Mouse (Mus musculus) embryonic facial prominence, embryonic 13.5 days (tissue): ENCODE results near the gene Hcrt. TPM values are rescaled to one million over a fixed set of nuclear protein-coding genes. Genes with fewer than 3 reads are reported as not detected.
"Not testable (repeated sequence)": the region's sequence is repeated elsewhere in the genome, so short reads cannot be mapped to it uniquely, and the experiment has no call there.

Experiments used
- ATAC-seq: fragments of 200-750 bp; cut with Nextera tagmentation; 2 replicates; pipeline ENCODE4 v1.8.0; 2017; ENCODE audit warnings: low read depth; ENCODE audit not compliant: insufficient number of reproducible peaks, insufficient read depth, low FRiP score, low TSS enrichment
- H3K27ac ChIP-seq: fragments of 300-500 bp; sonication (generic); 2 replicates; pipeline ENCODE4 v1.5.1; 2015; ENCODE audit warnings: moderate library complexity, mild to moderate bottlenecking, inconsistent platforms
- H3K27me3 ChIP-seq: fragments of 300-500 bp; sonication (generic); 2 replicates; pipeline ENCODE4 v1.6.1; 2015; ENCODE audit warnings: mild to moderate bottlenecking, inconsistent platforms
- H3K36me3 ChIP-seq: fragments of 300-500 bp; sonication (generic); 2 replicates; pipeline ENCODE4 v1.6.1; 2015; ENCODE audit warnings: mild to moderate bottlenecking, inconsistent platforms
- H3K4me1 ChIP-seq: fragments of 300-500 bp; sonication (generic); 2 replicates; pipeline ENCODE4 v1.6.1; 2015; ENCODE audit warnings: inconsistent platforms
- H3K4me2 ChIP-seq: fragments of 300-500 bp; sonication (generic); 2 replicates; pipeline ENCODE4 v1.6.1; 2015; ENCODE audit warnings: moderate library complexity, mild to moderate bottlenecking, inconsistent platforms
- H3K4me3 ChIP-seq: fragments of 300-500 bp; sonication (generic); 2 replicates; pipeline ENCODE4 v1.5.1; 2015; ENCODE audit warnings: mild to moderate bottlenecking, inconsistent platforms
- H3K9ac ChIP-seq: fragments of 300-500 bp; sonication (generic); 2 replicates; pipeline ENCODE4 v1.6.1; 2015; ENCODE audit warnings: mild to moderate bottlenecking, inconsistent platforms
- H3K9me3 ChIP-seq: fragments of 300-500 bp; sonication (generic); 2 replicates; pipeline ENCODE4 v1.6.1; 2016; ENCODE audit warnings: inconsistent platforms
- WGBS: fragments of 180-500 bp; shearing (Covaris S2); methylation state at CpG from one replicate; pipeline ENCODE4 v1.1.7; 2015; ENCODE audit warnings: mixed read lengths; 5-methylcytosine and 5-hydroxymethylcytosine counted together
- polyA plus RNA-seq: library from polyadenylated mRNA; unstranded; fragments of >200 nt; fragmentation: Nextera tagmentation; extraction: Ambion mirVana; gene quantifications from 2 replicates; pipeline ENCODE4 v1.2.1, GENCODE M21; 2015

Hcrt gene
- not detected in 2 replicates for polyA plus RNA-seq

DNA sequence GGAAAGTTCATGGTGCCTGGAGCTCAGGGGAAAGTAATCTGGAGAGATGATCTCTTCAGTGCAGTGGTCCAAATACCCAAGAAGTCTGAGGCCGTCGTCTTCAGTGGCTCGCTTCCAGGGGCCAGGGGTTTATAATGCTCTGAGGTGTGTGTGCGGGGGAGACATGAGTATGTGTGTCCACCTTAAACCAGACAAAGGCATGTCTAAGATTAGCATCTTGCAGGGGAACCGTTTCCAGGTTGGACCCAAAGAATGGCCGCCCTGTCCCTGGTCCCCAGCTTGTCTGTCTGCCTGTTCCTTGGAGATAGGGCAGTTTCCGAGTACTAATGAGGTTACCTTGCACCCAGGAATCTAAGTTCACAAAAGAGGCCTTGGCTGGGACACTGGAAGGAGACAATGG lies at the start of gene Hcrt:
Gene Hcrt, minus strand, starts transcription at position 101 of the 400 bp plus-strand sequence.
- ATAC-seq = no peak
- no peaks in the 10 kb centered on the region for H3K9me3 ChIP-seq
- H3K9ac ChIP-seq = peak within 1 kb of the TSS; percentile 54
- 85% methylated on average over 7 of the region's 7 CpGs for WGBS
- H3K4me3 ChIP-seq = peak within 1 kb of the TSS; percentile 44
- H3K36me3 ChIP-seq = no peaks in the 10 kb centered on the region
- H3K27ac ChIP-seq = no peak within 1 kb of the TSS
- peak within 1 kb of the TSS; percentile 68 for H3K4me2 ChIP-seq
- H3K4me1 ChIP-seq = peaks cover 17% of the 10 kb centered on the region
- H3K27me3 ChIP-seq = peaks cover 55% of the 10 kb centered on the region

DNA sequence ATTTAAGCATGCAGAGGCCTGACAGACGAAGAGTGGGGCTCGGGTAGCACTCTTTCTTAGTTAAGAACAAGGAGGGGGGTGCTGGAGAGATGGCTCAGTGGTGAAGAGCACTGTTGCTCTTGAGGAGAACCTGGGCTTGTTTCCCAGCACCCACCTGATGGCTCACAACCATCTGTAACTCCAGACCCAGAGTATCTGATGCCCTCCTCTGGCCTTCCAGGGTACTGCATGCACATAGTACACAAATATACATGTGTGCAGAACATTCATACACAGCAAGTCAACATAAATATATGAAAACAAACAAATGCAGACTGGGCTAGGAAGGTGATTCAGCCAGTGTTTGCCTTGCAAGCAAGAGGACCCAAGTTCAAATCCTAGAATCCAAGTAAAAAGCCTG lies 48.4 kb upstream of the Hcrt start:
- Histone ChIP-seq H3K9ac (no peak overlapping the region), H3K27me3 (peaks cover 4% of the 10 kb centered on the region), H3K4me2 (no peak overlapping the region), H3K27ac (peak overlapping the region; percentile 55; the same call in 1 of the 2 replicates), H3K36me3 (peaks cover 3% of the 10 kb centered on the region; the same call in 1 of the 2 replicates), H3K4me3 (no peak overlapping the region), H3K9me3 (no peaks in the 10 kb centered on the region), H3K4me1 (peaks cover 17% of the 10 kb centered on the region)
- 60% methylated on average over 2 of the region's 2 CpGs for WGBS
- no peak for ATAC-seq

DNA sequence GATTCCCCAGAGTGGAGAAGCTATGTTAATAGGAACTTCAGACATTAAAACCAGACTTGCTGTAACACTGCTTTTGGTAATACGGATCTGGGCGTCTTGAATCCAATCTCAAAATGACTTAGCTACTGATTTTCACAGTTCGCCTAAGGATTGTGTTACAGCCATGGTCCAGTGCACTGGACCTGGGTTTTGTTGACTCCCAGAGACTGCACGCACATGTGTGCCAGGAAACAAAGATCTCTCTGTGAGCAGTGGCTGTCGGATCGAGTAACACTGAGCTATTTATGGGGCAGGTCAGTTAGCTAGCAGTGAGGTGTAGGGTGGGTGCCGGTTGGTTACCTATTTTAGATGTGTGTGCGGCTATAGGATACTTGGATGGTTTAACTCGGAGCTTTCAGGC lies 47.8 kb upstream of the Hcrt start:
- 22% methylated on average over 9 of the region's 9 CpGs for WGBS
- peak overlapping the region; percentile 55; the same call in 1 of the 2 replicates for H3K27ac ChIP-seq
- no peak for ATAC-seq

DNA sequence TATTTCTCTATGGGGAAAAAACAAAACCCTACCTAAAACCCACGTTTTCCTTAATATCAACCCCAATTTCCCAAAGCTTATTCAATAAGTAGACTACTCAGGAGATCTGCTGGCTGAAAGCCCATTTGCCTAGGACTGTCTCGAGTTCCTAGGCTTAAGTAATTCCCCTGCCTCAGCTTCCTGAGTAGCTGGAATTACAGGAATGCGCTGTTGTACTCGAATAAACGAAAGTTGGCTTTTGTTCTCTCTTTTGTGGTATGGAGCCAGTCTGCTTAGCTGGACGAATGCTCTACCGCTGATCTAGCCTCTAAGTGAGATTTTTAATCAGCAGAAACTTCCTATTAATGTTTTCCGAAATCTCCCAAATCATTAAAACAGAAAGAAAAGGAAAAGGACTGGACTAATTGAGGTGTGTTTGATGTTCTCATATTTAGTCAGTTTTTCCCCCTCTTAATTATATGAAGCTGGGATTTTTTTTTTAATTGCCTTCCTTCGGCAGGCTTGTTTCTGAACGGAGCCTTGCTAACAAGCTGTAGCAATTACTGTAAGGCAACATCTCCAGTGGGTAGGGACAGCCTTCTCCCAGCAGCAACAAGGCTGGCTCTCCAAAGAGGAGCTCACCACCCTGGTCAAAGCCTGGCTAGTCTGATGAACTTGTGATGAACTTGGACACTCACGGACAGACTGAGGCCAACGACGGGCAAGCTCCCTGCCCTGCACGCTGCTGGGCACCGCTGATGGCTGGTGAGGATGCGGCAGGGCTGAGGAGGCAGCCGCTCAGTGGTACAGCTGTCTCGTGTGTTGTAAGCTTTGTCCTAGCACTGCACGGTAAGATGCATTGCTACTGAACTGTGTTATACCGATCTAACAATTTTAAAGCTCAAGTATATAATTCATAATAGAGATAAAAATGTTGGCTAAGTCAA lies 43.9 kb upstream of the Hcrt start:
- ATAC-seq = no peak
- Histone ChIP-seq H3K4me1 (peaks cover 13% of the 10 kb centered on the region), H3K9ac (no peak overlapping the region), H3K4me2 (no peak overlapping the region), H3K9me3 (no peaks in the 10 kb centered on the region), H3K4me3 (no peak overlapping the region), H3K27me3 (no peaks in the 10 kb centered on the region), H3K36me3 (peaks cover 44% of the 10 kb centered on the region), H3K27ac (no peak overlapping the region; the same call in 1 of the 2 replicates)
- 64% methylated on average over 20 of the region's 20 CpGs for WGBS

More for the DNA sequence above, 47.8 kb upstream of the Hcrt start:
- Histone ChIP-seq H3K36me3 (peaks cover 6% of the 10 kb centered on the region; the same call in 1 of the 2 replicates), H3K27me3 (peaks cover under 1% of the 10 kb centered on the region; the same call in 1 of the 2 replicates), H3K9ac (no peak overlapping the region), H3K9me3 (no peaks in the 10 kb centered on the region), H3K4me1 (peaks cover 17% of the 10 kb centered on the region), H3K4me3 (no peak overlapping the region), H3K4me2 (no peak overlapping the region; the same call in 1 of the 2 replicates)

DNA sequence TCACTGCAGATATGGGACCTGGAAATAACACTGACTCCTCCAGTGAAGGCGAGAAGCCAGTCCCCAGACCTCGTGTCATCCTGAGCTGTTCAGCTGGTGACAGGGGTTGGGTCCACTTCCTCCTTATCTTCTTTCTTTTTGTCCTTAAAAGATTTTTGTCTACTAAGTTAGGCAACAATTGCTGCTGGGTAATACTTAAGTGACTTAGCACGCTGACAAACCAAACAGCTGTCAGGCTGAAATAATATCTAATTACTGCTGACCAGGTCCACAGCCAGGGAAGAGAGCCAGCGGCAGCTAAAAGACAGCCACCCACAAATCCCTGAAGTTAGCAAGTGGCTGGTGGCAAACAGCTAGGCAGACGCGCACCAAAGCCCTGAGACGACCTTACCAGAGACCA lies 42.8 kb upstream of the Hcrt start:
- Histone ChIP-seq H3K4me1 (peaks cover 5% of the 10 kb centered on the region), H3K4me2 (no peak overlapping the region), H3K9me3 (no peaks in the 10 kb centered on the region), H3K36me3 (peaks cover 55% of the 10 kb centered on the region), H3K27ac (no peak overlapping the region), H3K27me3 (no peaks in the 10 kb centered on the region), H3K4me3 (no peak overlapping the region), H3K9ac (no peak overlapping the region)
- 78% methylated on average over 7 of the region's 7 CpGs for WGBS
- ATAC-seq = no peak

DNA sequence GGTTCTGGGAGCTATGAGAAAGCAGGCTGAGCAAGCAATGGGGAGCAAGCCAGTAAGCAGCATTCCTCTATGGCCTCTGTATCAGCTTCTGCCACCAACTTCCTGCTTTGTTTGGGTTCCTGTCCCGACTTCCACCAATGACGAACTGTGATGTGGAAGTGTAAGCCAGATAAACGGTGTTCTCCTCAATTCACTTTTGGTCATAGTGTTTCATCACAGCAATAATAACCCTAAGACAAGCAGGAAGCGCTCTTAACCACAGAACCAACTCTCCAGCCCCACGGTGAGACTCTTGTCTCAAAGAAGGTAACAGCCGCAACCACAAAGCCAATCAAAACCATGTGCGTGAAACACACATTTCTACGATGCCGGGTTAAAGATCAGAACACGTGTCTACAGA lies 41.7 kb upstream of the Hcrt start:
- Histone ChIP-seq H3K27ac (no peak overlapping the region), H3K4me1 (peaks cover 3% of the 10 kb centered on the region; the same call in 1 of the 2 replicates), H3K4me3 (no peak overlapping the region), H3K36me3 (peaks cover 63% of the 10 kb centered on the region), H3K9ac (no peak overlapping the region), H3K9me3 (no peaks in the 10 kb centered on the region), H3K4me2 (no peak overlapping the region), H3K27me3 (no peaks in the 10 kb centered on the region)
- no peak for ATAC-seq
- WGBS = 71% methylated on average over 10 of the region's 10 CpGs

DNA sequence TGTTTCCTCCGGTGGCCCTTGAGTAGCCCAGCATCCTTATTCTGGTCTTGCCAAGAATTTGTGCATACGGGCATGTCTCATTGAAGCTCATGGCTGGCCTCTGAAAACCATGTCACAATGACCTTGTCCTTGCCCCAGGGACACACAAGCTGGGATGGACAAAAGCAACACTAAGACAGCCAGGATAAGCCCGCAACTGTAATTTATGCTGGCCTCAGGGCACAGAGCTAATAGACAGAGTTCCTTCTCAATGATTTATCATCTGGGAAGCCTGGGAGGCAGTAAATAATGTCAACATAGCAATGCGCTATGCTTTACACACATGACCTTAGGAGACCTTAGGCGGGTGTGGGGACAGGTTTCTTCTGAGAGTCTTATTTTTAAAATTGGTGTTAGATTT lies 36.7 kb upstream of the Hcrt start:
- peaks cover 70% of the 10 kb centered on the region for H3K36me3 ChIP-seq
- ATAC-seq = no peak
- WGBS = 82% methylated on average over 5 of the region's 5 CpGs

DNA sequence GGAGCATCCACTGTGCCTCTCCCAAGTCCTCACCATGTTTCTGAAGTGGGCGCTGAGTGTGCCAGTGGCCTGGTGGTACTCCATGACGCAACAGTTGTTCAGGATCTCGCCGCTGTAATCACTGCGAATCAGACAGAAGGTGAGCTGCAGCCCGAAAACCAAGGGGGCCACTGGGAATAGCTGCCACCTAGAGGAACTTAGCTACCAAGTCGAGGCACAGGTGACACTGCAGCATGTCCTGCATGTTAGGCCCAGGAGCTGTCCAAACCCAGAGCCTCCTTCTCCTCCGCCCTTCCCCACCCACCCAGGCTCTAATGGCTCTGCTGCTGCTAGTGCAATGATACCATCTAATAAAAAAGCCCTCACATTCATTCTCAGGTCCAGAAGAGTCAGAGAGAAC lies 33.9 kb upstream of the Hcrt start:
- Histone ChIP-seq H3K36me3 (peaks cover 45% of the 10 kb centered on the region), H3K4me3 (no peak overlapping the region), H3K9ac (no peak overlapping the region), H3K27ac (no peak overlapping the region), H3K27me3 (no peaks in the 10 kb centered on the region), H3K9me3 (no peaks in the 10 kb centered on the region), H3K4me2 (no peak overlapping the region), H3K4me1 (0 out of 2 replicates have a peak, but pooled peaks cover 3% of the 10 kb centered on the region)
- no peak for ATAC-seq
- WGBS = 61% methylated on average over 8 of the region's 8 CpGs

More for the DNA sequence above, 36.7 kb upstream of the Hcrt start:
- no peak overlapping the region for H3K9ac ChIP-seq
- no peak overlapping the region for H3K4me2 ChIP-seq
- H3K9me3 ChIP-seq = no peaks in the 10 kb centered on the region
- H3K27ac ChIP-seq = no peak overlapping the region
- no peaks in the 10 kb centered on the region for H3K4me1 ChIP-seq
- no peak overlapping the region for H3K4me3 ChIP-seq
- H3K27me3 ChIP-seq = no peaks in the 10 kb centered on the region

DNA sequence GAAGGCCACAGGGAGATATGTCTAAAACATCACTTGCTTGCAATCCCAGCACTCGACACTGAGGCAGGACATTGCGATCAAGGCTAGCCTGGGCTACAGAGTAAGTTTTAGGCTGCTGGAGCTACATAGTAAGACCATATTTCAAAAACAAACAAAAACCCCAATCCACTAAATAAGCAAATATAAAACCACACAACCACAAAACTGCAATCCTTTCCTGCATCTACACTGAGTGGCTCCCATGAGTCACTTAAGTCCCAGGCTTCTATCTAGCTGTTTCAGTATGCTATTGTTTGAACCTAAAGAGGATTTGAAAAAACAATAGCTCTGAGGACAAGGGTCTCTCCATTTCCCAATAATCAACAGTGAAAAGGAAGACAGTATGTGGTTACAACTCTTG lies 32.7 kb upstream of the Hcrt start:
- Histone ChIP-seq H3K36me3 (peaks cover 35% of the 10 kb centered on the region), H3K9me3 (no peaks in the 10 kb centered on the region), H3K4me1 (peaks cover 8% of the 10 kb centered on the region), H3K27ac (no peak overlapping the region), H3K4me2 (no peak overlapping the region), H3K27me3 (no peaks in the 10 kb centered on the region), H3K4me3 (no peak overlapping the region), H3K9ac (no peak overlapping the region)
- 89% methylated on average over 2 of the region's 2 CpGs for WGBS
- ATAC-seq = no peak

DNA sequence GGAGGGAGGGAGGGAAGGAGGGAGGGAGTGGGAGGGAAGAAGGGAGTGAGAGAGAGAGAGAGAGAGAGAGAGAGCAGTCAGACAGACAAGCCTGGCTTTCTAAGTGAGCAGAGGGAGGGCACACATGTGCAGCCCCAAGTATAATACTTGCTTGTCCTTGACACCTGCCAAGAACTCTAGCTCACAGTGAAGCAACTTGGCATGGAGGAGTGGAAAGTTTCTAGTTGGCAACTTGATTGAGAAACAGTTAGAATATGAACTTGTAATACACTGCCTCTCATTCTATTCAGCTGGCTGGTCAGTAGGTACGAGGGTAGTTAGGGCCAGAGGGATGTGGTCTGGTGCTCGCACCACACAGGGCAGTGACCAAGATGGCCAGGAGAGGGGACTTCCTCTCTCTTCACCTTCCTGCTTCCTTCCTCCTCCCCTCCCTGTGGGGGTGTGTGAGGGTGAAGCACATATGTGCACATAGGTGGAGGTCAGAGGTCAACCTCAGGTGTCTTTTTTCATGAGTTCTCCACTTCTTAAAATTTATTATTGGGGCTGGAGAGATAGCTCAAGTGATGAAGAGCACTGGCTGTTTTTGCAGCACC lies 28.8 kb upstream of the Hcrt start:
- H3K9me3 ChIP-seq = no peaks in the 10 kb centered on the region
- 70% methylated on average over 2 of the region's 2 CpGs for WGBS
- no peaks in the 10 kb centered on the region for H3K27me3 ChIP-seq
- H3K36me3 ChIP-seq = peaks cover 22% of the 10 kb centered on the region
- H3K27ac ChIP-seq = peak overlapping the region; percentile 24; the same call in 1 of the 2 replicates
- H3K4me3 ChIP-seq = no peak overlapping the region
- no peak overlapping the region for H3K4me2 ChIP-seq
- no peak overlapping the region for H3K9ac ChIP-seq
- ATAC-seq = 0 out of 2 replicates have a peak, but pooled peaks have one; percentile 32
- peaks cover 22% of the 10 kb centered on the region for H3K4me1 ChIP-seq

DNA sequence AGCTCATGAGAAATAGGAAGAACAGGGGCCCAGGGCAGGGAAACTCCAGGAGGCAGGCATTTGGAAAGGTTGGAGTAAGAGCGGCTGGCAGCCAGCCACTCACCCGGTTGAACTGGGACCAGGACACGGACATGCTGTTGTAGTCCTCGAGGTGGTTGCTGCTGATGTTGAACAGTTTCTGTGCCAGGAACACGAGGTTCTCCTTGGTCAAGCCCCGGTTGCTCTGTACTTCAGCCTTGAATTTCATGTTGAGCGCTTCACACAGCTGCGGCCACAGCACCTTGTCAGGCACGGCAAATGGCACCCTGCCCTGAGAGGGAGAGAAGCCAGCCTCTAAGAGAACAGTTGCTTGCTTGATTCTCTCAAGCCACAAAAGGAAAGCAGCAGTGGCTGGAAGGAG lies 27.9 kb upstream of the Hcrt start:
- not testable (repeated sequence) for ATAC-seq
- H3K4me1 ChIP-seq = peaks cover 22% of the 10 kb centered on the region

More for the DNA sequence above, 27.9 kb upstream of the Hcrt start:
- Histone ChIP-seq H3K36me3 (peaks cover 23% of the 10 kb centered on the region; the same call in 1 of the 2 replicates), H3K27ac (peak overlapping the region; percentile 81)
- not testable (repeated sequence) for H3K4me2 ChIP-seq, H3K4me3 ChIP-seq, H3K9me3 ChIP-seq, H3K27me3 ChIP-seq, H3K9ac ChIP-seq
- 87% methylated on average over 9 of the region's 9 CpGs for WGBS
